Mouse (Mus musculus) hindbrain, postnatal 0 days (tissue): ENCODE data around the gene Serpina10. TPM values are rescaled to one million over a fixed set of nuclear protein-coding genes. Genes with fewer than 3 reads are reported as not detected.

Source experiments
- ATAC-seq: fragments of 200-750 bp; cut with Nextera tagmentation; 2 replicates; pipeline ENCODE4 v1.8.0; 2017; ENCODE audit warnings: mild to moderate bottlenecking, moderate TSS enrichment, moderate library complexity
- DNase-seq: peaks from one replicate; pipeline ENCODE4 v3.0.0-alpha.2; 2015; ENCODE audit warnings: low spot score
- H3K27ac ChIP-seq: fragments of 300-500 bp; sonication (generic); 2 replicates; pipeline ENCODE4 v1.5.1; 2014; ENCODE audit warnings: mild to moderate bottlenecking
- H3K27me3 ChIP-seq: fragments of 300-500 bp; sonication (generic); 2 replicates; pipeline ENCODE4 v1.6.1; 2014; ENCODE audit warnings: low read length, mixed read lengths; ENCODE audit not compliant: insufficient read depth
- H3K36me3 ChIP-seq: fragments of 300-500 bp; sonication (generic); 2 replicates; pipeline ENCODE4 v1.6.1; 2014; ENCODE audit warnings: low read length, mixed read lengths; ENCODE audit not compliant: insufficient read depth
- H3K4me1 ChIP-seq: fragments of 300-500 bp; sonication (generic); 2 replicates; pipeline ENCODE4 v1.6.1; 2014; ENCODE audit warnings: antibody characterized with exemption, low read length, mixed read lengths; ENCODE audit not compliant: insufficient read depth
- H3K4me2 ChIP-seq: fragments of 300-500 bp; sonication (generic); 2 replicates; pipeline ENCODE4 v1.6.1; 2014; ENCODE audit warnings: low read depth, mild to moderate bottlenecking, low read length, moderate library complexity, mixed read lengths
- H3K4me3 ChIP-seq: fragments of 300-500 bp; sonication (generic); 2 replicates; pipeline ENCODE4 v1.5.1; 2014; ENCODE audit warnings: low read length
- H3K9ac ChIP-seq: fragments of 300-500 bp; sonication (generic); replicated peaks from 2 replicates; pipeline ENCODE4 v1.6.1; 2014; ENCODE audit warnings: mild to moderate bottlenecking, low read length, moderate library complexity, mixed read lengths
- H3K9me3 ChIP-seq: fragments of 300-500 bp; sonication (generic); 2 replicates; pipeline ENCODE4 v1.6.1; 2016; ENCODE audit warnings: low read length, mixed read lengths
- CTCF ChIP-seq: IDR thresholded peaks from 2 replicates; pipeline ENCODE4 v1.5.1; 2016; ENCODE audit warnings: antibody characterized with exemption, control low read depth, low read depth
- WGBS: fragments of 180-500 bp; shearing (Covaris S2); extraction: QIAGEN DNeasy Blood & Tissue Kit; methylation state at CpG from one replicate; pipeline ENCODE4 v1.1.7; 2014; 5-methylcytosine and 5-hydroxymethylcytosine counted together
- polyA plus RNA-seq: library from polyadenylated mRNA; unstranded; fragments of >200 nt; fragmentation: Nextera tagmentation; extraction: Ambion mirVana; gene quantifications from 2 replicates; pipeline ENCODE4 v1.2.1, GENCODE M21; 2015
- total RNA-seq: library from RNA; depleted of rRNA; stranded (reverse); fragments of >200 nt; gene quantifications from 2 replicates; pipeline ENCODE4 v1.2.3, GENCODE M21; 2014

Gene Serpina10
- total and polyA plus RNA-seq, 2 experiments from 2014 or later, result 0.16 TPM; not detected in 1

DNA sequence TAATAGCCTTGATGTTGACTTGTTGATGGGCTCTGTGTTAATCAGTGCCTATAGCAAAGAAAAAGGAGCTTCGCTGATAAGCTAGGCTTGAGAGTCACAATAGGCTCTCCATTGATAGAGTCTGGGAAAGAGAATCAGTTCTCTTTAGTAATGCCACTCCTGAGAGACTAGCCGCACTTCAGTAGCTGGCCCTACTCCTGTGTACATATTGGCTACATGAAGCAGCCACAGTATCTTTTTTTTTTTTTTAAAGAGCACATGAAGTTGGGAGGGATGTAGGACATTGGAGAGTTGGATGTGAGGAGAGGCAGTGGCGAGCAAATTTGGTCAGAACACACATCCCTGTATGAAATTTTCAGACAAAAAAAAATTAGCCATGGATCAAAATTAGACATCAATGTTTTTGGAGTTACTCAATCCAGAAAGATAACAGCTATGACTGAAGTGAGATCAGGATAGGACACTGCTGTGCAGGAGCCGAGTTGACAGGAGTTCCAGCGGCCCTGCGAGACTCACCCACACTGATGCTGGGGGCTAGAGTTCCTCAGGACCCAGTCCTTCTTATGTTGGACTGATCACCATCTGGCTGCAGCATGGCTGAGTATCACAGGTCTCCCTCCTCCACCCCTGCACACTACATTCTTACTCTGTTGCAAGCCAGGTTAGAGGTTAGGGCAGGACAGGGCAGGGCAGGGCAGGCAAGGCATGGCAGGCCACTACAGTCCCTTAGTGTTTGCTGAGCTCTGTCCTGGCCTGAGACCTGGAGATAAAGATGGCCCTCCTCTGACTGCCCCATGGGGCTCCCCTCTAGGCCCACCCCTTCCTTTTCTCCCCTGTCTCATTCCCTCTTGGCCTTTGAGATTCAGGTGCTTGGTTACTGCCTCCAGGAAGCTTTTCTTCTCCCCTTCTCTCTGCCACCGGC is 24.1 kb upstream of the Serpina10 start:
- Histone ChIP-seq H3K9me3 (no peaks in the 10 kb centered on the region), H3K9ac (no peak overlapping the region), H3K27me3 (no peaks in the 10 kb centered on the region), H3K4me2 (no peak overlapping the region), H3K4me1 (no peaks in the 10 kb centered on the region), H3K4me3 (no peak overlapping the region), H3K36me3 (no peaks in the 10 kb centered on the region), H3K27ac (no peak overlapping the region)
- DNase-seq (no peak), ATAC-seq (no peak)
- TF ChIP-seq CTCF, result no peak
- WGBS, result 87% methylated on average over 7 of the region's 7 CpGs

DNA sequence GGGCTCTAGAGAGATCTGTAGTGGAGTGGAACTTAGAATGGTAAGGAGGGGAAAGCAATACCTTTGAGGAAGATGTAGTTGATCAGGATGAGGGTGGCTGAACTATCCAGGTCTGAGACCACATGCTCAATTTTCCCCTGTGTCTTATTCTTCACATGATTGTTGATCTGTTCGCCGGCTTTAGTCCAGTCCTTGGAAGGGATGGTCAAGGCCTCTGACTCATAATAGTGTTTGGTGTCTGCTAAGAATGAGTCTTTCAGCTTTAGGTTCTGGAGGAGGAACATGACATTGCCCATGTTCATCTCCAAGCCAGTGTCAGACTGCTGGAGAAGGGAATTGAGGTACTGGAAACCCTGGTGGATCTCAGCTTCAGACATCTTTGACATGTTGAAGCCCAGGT is 22.6 kb upstream of the Serpina10 start:
- Histone ChIP-seq H3K36me3 (no peaks in the 10 kb centered on the region), H3K9me3 (no peaks in the 10 kb centered on the region), H3K4me1 (no peaks in the 10 kb centered on the region), H3K27me3 (no peaks in the 10 kb centered on the region), H3K4me2 (no peak overlapping the region), H3K27ac (no peak overlapping the region), H3K4me3 (no peak overlapping the region), H3K9ac (no peak overlapping the region)
- WGBS, result 94% methylated on average over 2 of the region's 2 CpGs
- DNase-seq (no peak), ATAC-seq (no peak)
- no peak for TF ChIP-seq CTCF

- DNase-seq (no peak), ATAC-seq (no peak)
- Histone ChIP-seq H3K27me3 (no peaks in the 10 kb centered on the region), H3K9ac (no peak overlapping the region), H3K9me3 (no peaks in the 10 kb centered on the region), H3K27ac (no peak overlapping the region), H3K4me3 (no peak overlapping the region), H3K4me1 (no peaks in the 10 kb centered on the region), H3K4me2 (no peak overlapping the region), H3K36me3 (no peaks in the 10 kb centered on the region)
- no peak for TF ChIP-seq CTCF
- 85% methylated on average over 2 of the region's 2 CpGs for WGBS
Measured at GRCm38 (mm10) chr12:103646314-103646713, 15.1 kb upstream of the Serpina10 start.

GRCm38 (mm10) chr12:103644601-103645000 is 13.4 kb upstream of the Serpina10 start:
- ATAC-seq (no peak), DNase-seq (no peak)
- WGBS, result 40% methylated on average over 5 of the region's 5 CpGs
- no peaks in the 10 kb centered on the region for H3K4me1 ChIP-seq
- no peaks in the 10 kb centered on the region for H3K36me3 ChIP-seq
- no peak overlapping the region for H3K27ac ChIP-seq
- H3K4me2 ChIP-seq, result no peak overlapping the region
- no peak for TF ChIP-seq CTCF
- no peaks in the 10 kb centered on the region for H3K9me3 ChIP-seq
- H3K27me3 ChIP-seq, result no peaks in the 10 kb centered on the region
- H3K4me3 ChIP-seq, result no peak overlapping the region
- no peak overlapping the region for H3K9ac ChIP-seq

- no peak overlapping the region for H3K4me3 ChIP-seq
- no peaks in the 10 kb centered on the region for H3K9me3 ChIP-seq
- DNase-seq (no peak), ATAC-seq (no peak)
- WGBS, result 89% methylated on average over 3 of the region's 3 CpGs
- no peak overlapping the region for H3K4me2 ChIP-seq
- H3K27me3 ChIP-seq, result no peaks in the 10 kb centered on the region
- no peaks in the 10 kb centered on the region for H3K4me1 ChIP-seq
- TF ChIP-seq CTCF, result no peak
- no peaks in the 10 kb centered on the region for H3K36me3 ChIP-seq
- no peak overlapping the region for H3K9ac ChIP-seq
- no peak overlapping the region for H3K27ac ChIP-seq
Measured at GRCm38 (mm10) chr12:103643818-103644217, 12.6 kb upstream of the Serpina10 start.

GRCm38 (mm10) chr12:103643336-103643735 is 12.1 kb upstream of the Serpina10 start:
- peak; percentile 95 for TF ChIP-seq CTCF
- no peaks in the 10 kb centered on the region for H3K27me3 ChIP-seq
- DNase-seq (peak; percentile 90), ATAC-seq (peak; percentile 67)
- no peaks in the 10 kb centered on the region for H3K9me3 ChIP-seq
- no peak overlapping the region for H3K4me2 ChIP-seq
- no peak overlapping the region for H3K27ac ChIP-seq
- H3K9ac ChIP-seq, result no peak overlapping the region
- no peaks in the 10 kb centered on the region for H3K4me1 ChIP-seq
- H3K4me3 ChIP-seq, result no peak overlapping the region
- WGBS, result 5% methylated on average over 2 of the region's 2 CpGs
- H3K36me3 ChIP-seq, result no peaks in the 10 kb centered on the region

DNA sequence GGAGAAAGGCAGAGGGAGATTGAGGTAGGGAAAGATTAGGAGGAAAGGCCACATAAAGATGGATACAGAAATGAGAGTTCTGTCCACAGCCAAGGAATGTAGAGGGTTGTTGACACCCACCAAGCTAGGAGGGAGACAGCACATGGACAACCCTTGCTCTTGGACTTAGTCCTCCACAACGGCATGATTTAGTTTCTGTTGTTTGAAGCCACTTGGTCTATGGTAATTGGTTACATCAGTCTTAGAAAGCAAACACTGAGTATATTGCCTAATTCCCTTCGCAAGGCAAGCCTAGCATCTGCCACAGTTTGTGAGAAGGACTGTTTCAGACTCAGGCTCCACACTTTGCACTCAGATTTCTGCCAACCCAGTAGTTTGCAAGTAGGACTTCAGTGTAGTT is 4.6 kb upstream of the Serpina10 start:
- Histone ChIP-seq H3K27me3 (no peaks in the 10 kb centered on the region), H3K4me3 (no peak overlapping the region), H3K4me2 (no peak overlapping the region), H3K27ac (no peak overlapping the region), H3K36me3 (no peaks in the 10 kb centered on the region), H3K4me1 (no peaks in the 10 kb centered on the region), H3K9me3 (no peaks in the 10 kb centered on the region), H3K9ac (no peak overlapping the region)
- WGBS, result 86% methylated on average over 2 of the region's 2 CpGs
- DNase-seq (no peak), ATAC-seq (no peak)
- TF ChIP-seq CTCF, result no peak
